8 mouse cellular contexts compared by ENCODE assay signal in genomic region chr4:140657681-140658575, GRCm38 (mm10). TPM values are rescaled to one million over a fixed set of nuclear protein-coding genes. Genes with fewer than 3 reads are reported as not detected.
DNase-seq lines count a peak whose midpoint lies in the region; ATAC-seq and TF ChIP-seq lines count a peak whose summit lies in the region.

No protein-coding gene starts in this region.

- no peaks in the 10 kb centered on the region for H3K4me1 ChIP-seq in intestine, postnatal 0 days (replicated peaks; ENCODE audit: control insufficient read depth, insufficient read depth, low read length)
- H3K4me1 ChIP-seq in midbrain, embryonic 12.5 days, result peaks cover 41% of the 10 kb centered on the region
- peaks cover 31% of the 10 kb centered on the region for H3K4me1 ChIP-seq in stomach, embryonic 16.5 days (ENCODE audit: control insufficient read depth, insufficient read depth, low read length)

- no peak overlapping the region for H3K4me3 ChIP-seq in intestine, postnatal 0 days (ENCODE audit: low read depth, low read length)
- no peak overlapping the region for H3K4me3 ChIP-seq in midbrain, embryonic 12.5 days
- H3K4me3 ChIP-seq in stomach, embryonic 16.5 days (replicated peaks; ENCODE audit: low read length), result peak overlapping the region; percentile 24

- peak; percentile 76 for ATAC-seq in intestine, postnatal 0 days
- ATAC-seq in midbrain, embryonic 12.5 days (ENCODE audit: low FRiP score, low read depth), result peak; percentile 94
- peak; percentile 79; the same call in 1 of the 2 replicates for ATAC-seq in stomach, embryonic 16.5 days (ENCODE audit: insufficient read depth, low FRiP score)

- intact Hi-C loops in left cerebral cortex, postnatal 10 days (cut with DNase I), result no loop called here

- WGBS in intestine, postnatal 0 days, result 16% methylated on average over 24 of the region's 24 CpGs
- 2% methylated on average over 24 of the region's 24 CpGs for WGBS in midbrain, embryonic 12.5 days
- 12% methylated on average over 24 of the region's 24 CpGs for WGBS in stomach, embryonic 16.5 days

- H3K27me3 ChIP-seq in intestine, postnatal 0 days (replicated peaks; ENCODE audit: control insufficient read depth, insufficient read depth, low read length), result peaks cover 6% of the 10 kb centered on the region; the same call in 1 of the 2 replicates
- peaks cover 7% of the 10 kb centered on the region; the same call in 1 of the 2 replicates for H3K27me3 ChIP-seq in midbrain, embryonic 12.5 days
- H3K27me3 ChIP-seq in stomach, embryonic 16.5 days (ENCODE audit: control insufficient read depth, insufficient read depth, low read length), result no peaks in the 10 kb centered on the region

- H3K9me3 ChIP-seq in intestine, postnatal 0 days (ENCODE audit: control insufficient read depth), result no peaks in the 10 kb centered on the region
- H3K9me3 ChIP-seq in midbrain, embryonic 12.5 days, result no peaks in the 10 kb centered on the region
- H3K9me3 ChIP-seq in stomach, embryonic 16.5 days (replicated peaks; ENCODE audit: control insufficient read depth, low read length), result no peaks in the 10 kb centered on the region

- DNase-seq in adrenal gland, postnatal 10 days, result peak; percentile 92
- peak; percentile 68 for DNase-seq in embryo, embryonic 9.5 days (ENCODE audit: extremely low spot score)
- peak; percentile 50 to 78 for DNase-seq in gastrocnemius, postnatal 4 days (ENCODE audit: low spot score in 2 of 2)
- peak; percentile 81 to 86 for DNase-seq in left cerebral cortex, postnatal 10 days (ENCODE audit: extremely low spot score in 1 of 2, low spot score in 2 of 2)
- DNase-seq in thymus, postnatal 14 days, result no peak

- H3K36me3 ChIP-seq in intestine, postnatal 0 days (ENCODE audit: control insufficient read depth, insufficient read depth), result no peaks in the 10 kb centered on the region
- no peaks in the 10 kb centered on the region for H3K36me3 ChIP-seq in midbrain, embryonic 12.5 days
- no peaks in the 10 kb centered on the region for H3K36me3 ChIP-seq in stomach, embryonic 16.5 days (ENCODE audit: control insufficient read depth, insufficient read depth, low read length)

- H3K4me2 ChIP-seq in intestine, postnatal 0 days (replicated peaks; ENCODE audit: low read depth), result peak overlapping the region; percentile 37
- H3K4me2 ChIP-seq in midbrain, embryonic 12.5 days (replicated peaks), result peak overlapping the region; percentile 30
- H3K4me2 ChIP-seq in stomach, embryonic 16.5 days (ENCODE audit: low read depth, low read length), result peak overlapping the region; percentile 42

- H3K27ac ChIP-seq in intestine, postnatal 0 days (ENCODE audit: low read depth, low read length), result 0 out of 2 replicates have a peak overlapping the region, but pooled peaks have one; percentile 37
- peak overlapping the region; percentile 90 for H3K27ac ChIP-seq in midbrain, embryonic 12.5 days (replicated peaks)
- peak overlapping the region; percentile 91 for H3K27ac ChIP-seq in stomach, embryonic 16.5 days (ENCODE audit: low read length)

- no peak overlapping the region for H3K9ac ChIP-seq in intestine, postnatal 0 days (ENCODE audit: low read depth, low read length)
- peak overlapping the region; percentile 42; the same call in 1 of the 2 replicates for H3K9ac ChIP-seq in midbrain, embryonic 12.5 days (replicated peaks)
- peak overlapping the region; percentile 64 for H3K9ac ChIP-seq in stomach, embryonic 16.5 days (ENCODE audit: low read length)

- no peak for TF ChIP-seq CTCF in intestine, postnatal 0 days (IDR thresholded peaks at IDR 0.05; ENCODE audit: low read depth)

RNA-seq across cellular contexts. Expression of gene Arhgef10l, which starts 7.9 kb away (rescaled TPM):
- total RNA-seq in adrenal gland, postnatal 10 days (2021), result 10 to 100 TPM; 17.5 to 25.7 TPM
- 10 to 100 TPM; 53.6 to 54.6 TPM for total RNA-seq in gastrocnemius, postnatal 4 days (2021)
- polyA plus RNA-seq in intestine, postnatal 0 days (2015; fragmentation: Nextera tagmentation; extraction: Ambion mirVana), result 3.9 and 5.4 TPM in 2 replicates
- total RNA-seq in left cerebral cortex, postnatal 10 days (2021), result 10 to 100 TPM; 47.9 to 51.6 TPM
- 34.2 and 36.5 TPM in 2 replicates for polyA plus RNA-seq in midbrain, embryonic 12.5 days (2016; fragmentation: Nextera tagmentation; extraction: Ambion mirVana)
- 18.4 and 21.7 TPM in 2 replicates for polyA plus RNA-seq in stomach, embryonic 16.5 days (2015; fragmentation: Nextera tagmentation; extraction: Ambion mirVana)

RNA-seq across cellular contexts. Expression of gene Rcc2, which starts 42.4 kb away (rescaled TPM):
- total RNA-seq in adrenal gland, postnatal 10 days (2021), result 10 to 100 TPM; 69.2 to 74.3 TPM
- 10 to 100 TPM; 43.3 to 44.1 TPM for total RNA-seq in gastrocnemius, postnatal 4 days (2021)
- 14.6 and 15.6 TPM in 2 replicates for polyA plus RNA-seq in intestine, postnatal 0 days (2015; fragmentation: Nextera tagmentation; extraction: Ambion mirVana)
- total RNA-seq in left cerebral cortex, postnatal 10 days (2021), result 10 to 100 TPM; 51.8 to 51.9 TPM
- polyA plus RNA-seq in midbrain, embryonic 12.5 days (2016; fragmentation: Nextera tagmentation; extraction: Ambion mirVana), result 72.2 and 75.5 TPM in 2 replicates
- 15.1 and 16.2 TPM in 2 replicates for polyA plus RNA-seq in stomach, embryonic 16.5 days (2015; fragmentation: Nextera tagmentation; extraction: Ambion mirVana)

Comparison
In these comparisons a context has a peak if more than half of its experiments do, and no peak if none do; other contexts are left out.
1. H3K27ac ChIP-seq: peak in every context shown above with its lines; median percentile 91 in stomach, embryonic 16.5 days; 90 in midbrain, embryonic 12.5 days; 37 in intestine, postnatal 0 days.